In genomic region chr4:141930001-141930400, GRCm38 (mm10) we compare ENCODE assay signal across 20 mouse cellular contexts. TPM values are rescaled to one million over a fixed set of nuclear protein-coding genes. Genes with fewer than 3 reads are reported as not detected.
DNase-seq lines count a peak whose midpoint lies in the region; ATAC-seq and TF ChIP-seq lines count a peak whose summit lies in the region.
"Had no signal": no experiment of that assay in that cellular context is flagged by ENCODE, and none has a peak within 500 bp of the region (broad histone marks: within the 10 kb centered on the region; RNA-seq: fewer than 3 reads in every experiment).

No protein-coding gene starts in this region.

- WGBS in midbrain, embryonic 10.5 days: 66% methylated on average over 11 of the region's 11 CpGs
- WGBS in midbrain, postnatal 0 days: 67% methylated on average over 11 of the region's 11 CpGs

- no peak overlapping the region for H3K4me2 ChIP-seq in midbrain, postnatal 0 days (ENCODE audit: low read depth, low read length, poor library complexity, severe bottlenecking)
- H3K4me2 ChIP-seq: embryonic facial prominence, embryonic 12.5 days; forebrain, embryonic 15.5 days; heart, embryonic 13.5 days; hindbrain, embryonic 13.5 days had no signal

- H3K9ac ChIP-seq in midbrain, postnatal 0 days (replicated peaks; ENCODE audit: low read length, poor library complexity, severe bottlenecking): no peak overlapping the region
- H3K9ac ChIP-seq: embryonic facial prominence, embryonic 12.5 days; forebrain, embryonic 15.5 days; heart, embryonic 13.5 days; hindbrain, embryonic 13.5 days had no signal

- peak overlapping the region; percentile 33; the same call in 1 of the 2 replicates for H3K27ac ChIP-seq in midbrain, embryonic 10.5 days (replicated peaks)
- no peak overlapping the region for H3K27ac ChIP-seq in midbrain, postnatal 0 days (ENCODE audit: low read depth, low read length)
- H3K27ac ChIP-seq: embryonic facial prominence, embryonic 12.5 days; forebrain, embryonic 15.5 days; heart, embryonic 13.5 days; hindbrain, embryonic 13.5 days; hindbrain, postnatal 0 days had no signal

- H3K36me3 ChIP-seq in midbrain, embryonic 10.5 days: no peaks in the 10 kb centered on the region
- no peaks in the 10 kb centered on the region for H3K36me3 ChIP-seq in midbrain, postnatal 0 days (ENCODE audit: insufficient read depth, low read length)
- H3K36me3 ChIP-seq: embryonic facial prominence, embryonic 12.5 days; forebrain, embryonic 15.5 days; G1E; heart, embryonic 13.5 days; hindbrain, embryonic 13.5 days had no signal

- no peak for ATAC-seq in cerebellum, adult (ENCODE audit: insufficient number of reproducible peaks, low FRiP score, low TSS enrichment)
- ATAC-seq in midbrain, postnatal 0 days (ENCODE audit: low FRiP score): no peak
- ATAC-seq: CD4-positive, CD25-positive, alpha-beta regulatory T cell, adult 4 months; forebrain, embryonic 15.5 days had no signal

- H3K4me3 ChIP-seq in midbrain, embryonic 10.5 days: no peak overlapping the region
- H3K4me3 ChIP-seq in midbrain, postnatal 0 days (ENCODE audit: low read depth, low read length): no peak overlapping the region
- H3K4me3 ChIP-seq: embryonic facial prominence, embryonic 12.5 days; forebrain, embryonic 15.5 days; heart, embryonic 13.5 days; hindbrain, embryonic 13.5 days had no signal

- peaks cover 36% of the 10 kb centered on the region for H3K4me1 ChIP-seq in midbrain, embryonic 10.5 days
- H3K4me1 ChIP-seq in midbrain, postnatal 0 days (ENCODE audit: insufficient read depth, low read length): no peaks in the 10 kb centered on the region

- DNase-seq in cerebellum, adult 11 months: peak; percentile 13
- no peak for DNase-seq in midbrain, embryonic 10.5 days (ENCODE audit: low spot score)
- DNase-seq in midbrain, postnatal 0 days (ENCODE audit: low spot score): no peak
- peak; percentile 31 to 56 for DNase-seq in cerebellum, postnatal 10 days
- DNase-seq in thymus, postnatal 36 days: no peak
- no peak for DNase-seq in right cerebral cortex, postnatal 36 days (ENCODE audit: low spot score in 2 of 2)
- DNase-seq: adrenal gland, adult 8-10 months; adrenal gland, postnatal 36 days; B cell, adult 2 months; gastrocnemius, postnatal 36 days; heart, adult 11 months; heart, postnatal 36 days had no signal

- no peak for TF ChIP-seq CTCF in midbrain, postnatal 0 days (IDR thresholded peaks at IDR 0.05)

- no peaks in the 10 kb centered on the region for H3K9me3 ChIP-seq in midbrain, embryonic 10.5 days (replicated peaks)
- no peaks in the 10 kb centered on the region for H3K9me3 ChIP-seq in midbrain, postnatal 0 days (ENCODE audit: low read length)
- H3K9me3 ChIP-seq: embryonic facial prominence, embryonic 12.5 days; forebrain, embryonic 15.5 days; hindbrain, embryonic 13.5 days had no signal

- no peaks in the 10 kb centered on the region for H3K27me3 ChIP-seq in midbrain, embryonic 10.5 days (ENCODE audit: low read depth, poor library complexity, severe bottlenecking)
- H3K27me3 ChIP-seq in midbrain, postnatal 0 days (ENCODE audit: insufficient read depth, low read length): no peaks in the 10 kb centered on the region
- H3K27me3 ChIP-seq: embryonic facial prominence, embryonic 12.5 days; forebrain, embryonic 15.5 days; heart, embryonic 13.5 days; hindbrain, embryonic 13.5 days had no signal

RNA-seq across cellular contexts. Expression of gene Efhd2, which starts 55.3 kb away (rescaled TPM):
- polyA plus RNA-seq in midbrain, embryonic 10.5 days (2016; fragmentation: Nextera tagmentation; extraction: Ambion mirVana): 50.1 and 69.2 TPM in 2 replicates
- total RNA-seq in midbrain, postnatal 0 days (2014; rRNA removed): 38.8 TPM in 2 replicates
- polyA plus RNA-seq in midbrain, postnatal 0 days (2015; fragmentation: Nextera tagmentation; extraction: Ambion mirVana): 49.0 and 54.8 TPM in 2 replicates

Comparison
In these comparisons a context has a peak if more than half of its experiments do, and no peak if none do; other contexts are left out.
1. DNase-seq: peak in cerebellum, adult 11 months (single experiment) and cerebellum, postnatal 10 days (2 of 2); none in midbrain, embryonic 10.5 days (single experiment), midbrain, postnatal 0 days (single experiment), thymus, postnatal 36 days (0 of 2) and right cerebral cortex, postnatal 36 days (0 of 2).